Mouse (Mus musculus) lung, postnatal 0 days (tissue): ENCODE measurements around the gene Fut11. TPM values are rescaled to one million over a fixed set of nuclear protein-coding genes. Genes with fewer than 3 reads are reported as not detected.

Experiments
- ATAC-seq: fragments of 200-750 bp; cut with Nextera tagmentation; 2 replicates; pipeline ENCODE4 v1.8.0; 2017; ENCODE audit warnings: moderate library complexity
- DNase-seq: peaks from one replicate; pipeline ENCODE4 v3.0.0-alpha.2; 2016; ENCODE audit warnings: low spot score
- H3K27ac ChIP-seq: fragments of 300-500 bp; sonication (generic); 2 replicates; pipeline ENCODE4 v1.5.1; 2014; ENCODE audit warnings: antibody characterized with exemption, mild to moderate bottlenecking, low read length, mixed read lengths
- H3K27me3 ChIP-seq: fragments of 300-500 bp; sonication (generic); replicated peaks from 2 replicates; pipeline ENCODE4 v1.6.1; 2014; ENCODE audit warnings: low read length, mixed read lengths; ENCODE audit not compliant: insufficient read depth
- H3K36me3 ChIP-seq: fragments of 300-500 bp; sonication (generic); 2 replicates; pipeline ENCODE4 v1.6.1; 2014; ENCODE audit warnings: low read length, mixed read lengths; ENCODE audit not compliant: insufficient read depth
- H3K4me1 ChIP-seq: fragments of 300-500 bp; sonication (generic); 2 replicates; pipeline ENCODE4 v1.6.1; 2014; ENCODE audit warnings: antibody characterized with exemption, low read depth, low read length, mixed read lengths; ENCODE audit not compliant: insufficient read depth
- H3K4me2 ChIP-seq: fragments of 300-500 bp; sonication (generic); replicated peaks from 2 replicates; pipeline ENCODE4 v1.6.1; 2014; ENCODE audit warnings: low read depth, mild to moderate bottlenecking, low read length, moderate library complexity, mixed read lengths
- H3K4me3 ChIP-seq: fragments of 300-500 bp; sonication (generic); 2 replicates; pipeline ENCODE4 v1.5.1; 2014; ENCODE audit warnings: low read depth, low read length
- H3K9ac ChIP-seq: fragments of 300-500 bp; sonication (generic); replicated peaks from 2 replicates; pipeline ENCODE4 v1.6.1; 2014; ENCODE audit warnings: low read depth, mild to moderate bottlenecking
- H3K9me3 ChIP-seq: fragments of 300-500 bp; sonication (generic); 2 replicates; pipeline ENCODE4 v1.6.1; 2016; ENCODE audit warnings: low read length, mixed read lengths
- CTCF ChIP-seq: IDR thresholded peaks from 2 replicates; pipeline ENCODE4 v1.5.1; 2016; ENCODE audit warnings: antibody characterized with exemption, mild to moderate bottlenecking
- EP300 ChIP-seq: IDR thresholded peaks from 2 replicates; pipeline ENCODE4 v1.6.1; 2016; ENCODE audit warnings: antibody characterized with exemption, mild to moderate bottlenecking, control low read depth
- WGBS: fragments of 180-500 bp; shearing (Covaris S2); extraction: QIAGEN DNeasy Blood & Tissue Kit; methylation state at CpG from one replicate; pipeline ENCODE4 v1.1.7; 2014; 5-methylcytosine and 5-hydroxymethylcytosine counted together
- polyA plus RNA-seq: library from polyadenylated mRNA; unstranded; fragments of >200 nt; fragmentation: Nextera tagmentation; extraction: Ambion mirVana; gene quantifications from 2 replicates; pipeline ENCODE4 v1.2.1, GENCODE M21; 2015

The Fut11 gene
- polyA plus RNA-seq: 24.2 and 26.3 TPM in 2 replicates

- under 1% methylated on average over 96 of the region's 111 CpGs for WGBS
- TF ChIP-seq CTCF (no peak), EP300 (no peak)
- peak within 1 kb of the TSS; percentile 81 for H3K4me2 ChIP-seq
Measured at GRCm38 (mm10) chr14:20694884-20695760, at the start of gene Fut11. Gene Fut11 (plus strand): TSS chr14:20694968.

GRCm38 (mm10) chr14:20645547-20645946 lies 49.2 kb upstream of the Fut11 start:
- Histone ChIP-seq H3K4me3 (no peak overlapping the region), H3K36me3 (no peaks in the 10 kb centered on the region), H3K27me3 (no peaks in the 10 kb centered on the region), H3K4me1 (no peaks in the 10 kb centered on the region), H3K9me3 (no peaks in the 10 kb centered on the region), H3K27ac (no peak overlapping the region), H3K9ac (no peak overlapping the region), H3K4me2 (no peak overlapping the region)
- no peak for TF ChIP-seq EP300
- peak; percentile 38 for TF ChIP-seq CTCF
- DNase-seq (no peak), ATAC-seq (no peak)
- 34% methylated on average over 3 of the region's 3 CpGs for WGBS

More at GRCm38 (mm10) chr14:20694884-20695760, at the start of gene Fut11:
- Histone ChIP-seq H3K27ac (peak within 1 kb of the TSS; percentile 96), H3K27me3 (no peaks in the 10 kb centered on the region), H3K4me1 (peaks cover 16% of the 10 kb centered on the region), H3K4me3 (peak within 1 kb of the TSS; percentile 95), H3K9ac (peak within 1 kb of the TSS; percentile 82), H3K36me3 (peaks cover 4% of the 10 kb centered on the region; the same call in 1 of the 2 replicates), H3K9me3 (no peaks in the 10 kb centered on the region)
- peak; percentile 91 for ATAC-seq
- peak; percentile 95 for DNase-seq

- Histone ChIP-seq H3K36me3 (no peaks in the 10 kb centered on the region), H3K9ac (no peak overlapping the region), H3K4me3 (no peak overlapping the region), H3K4me1 (no peaks in the 10 kb centered on the region), H3K4me2 (no peak overlapping the region), H3K27ac (no peak overlapping the region), H3K9me3 (no peaks in the 10 kb centered on the region), H3K27me3 (no peaks in the 10 kb centered on the region)
- ATAC-seq (no peak), DNase-seq (no peak)
- TF ChIP-seq EP300 (no peak), CTCF (no peak)
Measured at GRCm38 (mm10) chr14:20646381-20646780, 48.4 kb upstream of the Fut11 start.

GRCm38 (mm10) chr14:20651000-20651399 lies 43.8 kb upstream of the Fut11 start:
- H3K27ac ChIP-seq: no peak overlapping the region
- WGBS: 76% methylated on average over 2 of the region's 2 CpGs

GRCm38 (mm10) chr14:20651722-20652256 lies 43.0 kb upstream of the Fut11 start:
- H3K9me3 ChIP-seq: no peaks in the 10 kb centered on the region
- H3K4me2 ChIP-seq: no peak overlapping the region
- no peaks in the 10 kb centered on the region for H3K27me3 ChIP-seq
- no peaks in the 10 kb centered on the region for H3K36me3 ChIP-seq
- WGBS: 59% methylated on average over 4 of the region's 4 CpGs
- DNase-seq (no peak), ATAC-seq (no peak)
- H3K9ac ChIP-seq: no peak overlapping the region
- H3K4me1 ChIP-seq: no peaks in the 10 kb centered on the region
- H3K4me3 ChIP-seq: no peak overlapping the region
- TF ChIP-seq EP300: no peak
- TF ChIP-seq CTCF: no peak
- H3K27ac ChIP-seq: no peak overlapping the region

More at GRCm38 (mm10) chr14:20651000-20651399, 43.8 kb upstream of the Fut11 start:
- no peaks in the 10 kb centered on the region for H3K9me3 ChIP-seq
- no peak for TF ChIP-seq CTCF
- TF ChIP-seq EP300: no peak
- H3K27me3 ChIP-seq: no peaks in the 10 kb centered on the region
- no peak overlapping the region for H3K4me3 ChIP-seq
- H3K4me1 ChIP-seq: no peaks in the 10 kb centered on the region
- no peak overlapping the region for H3K9ac ChIP-seq
- H3K36me3 ChIP-seq: no peaks in the 10 kb centered on the region
- ATAC-seq (0 out of 2 replicates have a peak, but pooled peaks have one; percentile 26), DNase-seq (no peak)
- no peak overlapping the region for H3K4me2 ChIP-seq

- TF ChIP-seq EP300 (no peak), CTCF (no peak)
- DNase-seq (peak; percentile 26), ATAC-seq (peak; percentile 17; the same call in 1 of the 2 replicates)
- Histone ChIP-seq H3K27ac (no peak overlapping the region), H3K4me3 (no peak overlapping the region), H3K9me3 (no peaks in the 10 kb centered on the region), H3K4me1 (no peaks in the 10 kb centered on the region), H3K4me2 (no peak overlapping the region), H3K9ac (no peak overlapping the region), H3K36me3 (no peaks in the 10 kb centered on the region), H3K27me3 (no peaks in the 10 kb centered on the region)
- WGBS: 58% methylated on average over 9 of the region's 9 CpGs
Measured at GRCm38 (mm10) chr14:20654690-20655421, 39.9 kb upstream of the Fut11 start.
